In genomic region chr12:17493810-17494209, GRCm38 (mm10) we compare ENCODE assay signal across 29 mouse cellular contexts. TPM values are rescaled to one million over a fixed set of nuclear protein-coding genes. Genes with fewer than 3 reads are reported as not detected.
A peak's percentile ranks its signal among the peaks of the same experiment; 100 is the strongest.
DNase-seq lines count a peak whose midpoint lies in the region; ATAC-seq and TF ChIP-seq lines count a peak whose summit lies in the region.
"Had no signal": no experiment of that assay in that cellular context is flagged by ENCODE, and none has a peak within 500 bp of the region (broad histone marks: within the 10 kb centered on the region; RNA-seq: fewer than 3 reads in every experiment).

No protein-coding gene starts in this region.

- no peak overlapping the region for H3K4me2 ChIP-seq in kidney, embryonic 14.5 days (replicated peaks; ENCODE audit: low read depth, low read length)
- no peak overlapping the region for H3K4me2 ChIP-seq in lung, embryonic 14.5 days
- H3K4me2 ChIP-seq: hindbrain, embryonic 14.5 days; limb, embryonic 12.5 days; liver, embryonic 11.5 days; midbrain, embryonic 11.5 days; neural tube, embryonic 15.5 days had no signal

- H3K36me3 ChIP-seq in kidney, embryonic 14.5 days (ENCODE audit: control insufficient read depth, insufficient read depth, low read length): no peaks in the 10 kb centered on the region
- H3K36me3 ChIP-seq in lung, embryonic 14.5 days (ENCODE audit: insufficient read depth): no peaks in the 10 kb centered on the region
- H3K36me3 ChIP-seq: embryonic facial prominence, embryonic 10.5 days; G1E; limb, embryonic 12.5 days; neural tube, embryonic 15.5 days had no signal

- DNase-seq in kidney, adult 11 months: no peak
- DNase-seq in lung, embryonic 14.5 days: peak; percentile 71
- no peak for DNase-seq in lung, postnatal 25 days (ENCODE audit: low spot score)
- DNase-seq in urinary bladder, adult 2 months (ENCODE audit: low spot score): peak; percentile 6
- DNase-seq in urinary bladder, postnatal 14 days (ENCODE audit: low spot score): no peak
- no peak for DNase-seq in right cerebral cortex, postnatal 25 days
- DNase-seq in layer of hippocampus, postnatal 25 days (ENCODE audit: extremely low spot score in 1 of 2, low spot score in 1 of 2): no peak
- DNase-seq: adrenal gland, adult 8-10 months; cerebellum, adult 11-12 months; cerebellum, postnatal 10 days; gastrocnemius, postnatal 14 days; heart, postnatal 36 days; layer of hippocampus, postnatal 36 days; liver, postnatal 0 days; right cerebral cortex, adult 18-20 months; thymus, postnatal 25 days had no signal

- H3K9me3 ChIP-seq in kidney, embryonic 14.5 days (ENCODE audit: control insufficient read depth, low read length): no peaks in the 10 kb centered on the region
- H3K9me3 ChIP-seq in lung, embryonic 14.5 days (ENCODE audit: low read depth, low read length): no peaks in the 10 kb centered on the region
- H3K9me3 ChIP-seq: embryonic facial prominence, embryonic 10.5 days; G1E; limb, embryonic 12.5 days; neural tube, embryonic 15.5 days had no signal

- 56% methylated on average over 3 of the region's 3 CpGs for WGBS in kidney, embryonic 14.5 days
- WGBS in lung, embryonic 14.5 days: 8% methylated on average over 3 of the region's 3 CpGs

- TF ChIP-seq CTCF in lung, embryonic 14.5 days (IDR thresholded peaks at IDR 0.05; ENCODE audit: low read depth): no peak

- ATAC-seq in kidney, embryonic 14.5 days (ENCODE audit: low FRiP score, low TSS enrichment): peak; percentile 69; the same call in 1 of the 2 replicates
- peak; percentile 87 for ATAC-seq in lung, embryonic 14.5 days (ENCODE audit: insufficient read depth)
- ATAC-seq: forebrain, embryonic 16.5 days; inflammation-experienced regulatory T-cells, adult 6 months; liver, postnatal 0 days; Patski had no signal

- peak overlapping the region; percentile 55; the same call in 1 of the 2 replicates for H3K27ac ChIP-seq in kidney, embryonic 14.5 days (ENCODE audit: low read depth, low read length)
- H3K27ac ChIP-seq in lung, embryonic 14.5 days (ENCODE audit: low read depth): peak overlapping the region; percentile 58; the same call in 1 of the 2 replicates
- H3K27ac ChIP-seq: embryonic facial prominence, embryonic 10.5 days; heart, adult 2 months; hindbrain, embryonic 14.5 days; layer of hippocampus, adult 2 months; limb, embryonic 12.5 days; neural tube, embryonic 15.5 days had no signal

- H3K4me1 ChIP-seq in kidney, embryonic 14.5 days (ENCODE audit: control insufficient read depth, insufficient read depth, low read length): no peaks in the 10 kb centered on the region; the same call in 1 of the 2 replicates
- H3K4me1 ChIP-seq in lung, embryonic 14.5 days (ENCODE audit: insufficient read depth): peaks cover 19% of the 10 kb centered on the region; the same call in 1 of the 2 replicates

- H3K9ac ChIP-seq in kidney, embryonic 14.5 days (ENCODE audit: low read depth, low read length): no peak overlapping the region
- H3K9ac ChIP-seq in lung, embryonic 14.5 days: no peak overlapping the region
- H3K9ac ChIP-seq: hindbrain, embryonic 14.5 days; limb, embryonic 12.5 days; liver, postnatal 0 days; neural tube, embryonic 15.5 days had no signal

- H3K27me3 ChIP-seq in kidney, embryonic 14.5 days (ENCODE audit: control insufficient read depth, insufficient read depth, low read length): no peaks in the 10 kb centered on the region
- H3K27me3 ChIP-seq in lung, embryonic 14.5 days (ENCODE audit: insufficient read depth, low read length): no peaks in the 10 kb centered on the region
- H3K27me3 ChIP-seq: limb, embryonic 12.5 days; neural tube, embryonic 15.5 days; Patski had no signal

- no peak overlapping the region for H3K4me3 ChIP-seq in kidney, embryonic 14.5 days (ENCODE audit: low read length)
- no peak overlapping the region for H3K4me3 ChIP-seq in lung, embryonic 14.5 days (ENCODE audit: low read depth, low read length)
- H3K4me3 ChIP-seq: embryonic facial prominence, embryonic 10.5 days; heart, adult 2 months; layer of hippocampus, adult 2 months; limb, embryonic 12.5 days; neural tube, embryonic 15.5 days had no signal

RNA-seq across cellular contexts. Expression of gene Odc1, which starts 50.8 kb away (rescaled TPM):
- 236 and 296 TPM in 2 replicates for polyA plus RNA-seq in kidney, embryonic 14.5 days (2014; fragmentation: Nextera tagmentation; extraction: Ambion mirVana)
- 270 and 273 TPM in 2 replicates for polyA plus RNA-seq in lung, embryonic 14.5 days (2014; fragmentation: Nextera tagmentation; extraction: Ambion mirVana)
- 64.4 and 68.4 TPM in 2 replicates for polyA plus RNA-seq in urinary bladder, adult 2 months (2012; rRNA removed)
- 10 to 100 TPM; 71.6 to 84.0 TPM for total RNA-seq in layer of hippocampus, postnatal 25 days (2021)

Comparison
In these comparisons a context has a peak if more than half of its experiments do, and no peak if none do; other contexts are left out.
1. DNase-seq: peak in lung, embryonic 14.5 days (single experiment) and urinary bladder, adult 2 months (single experiment); none in kidney, adult 11 months (single experiment), lung, postnatal 25 days (single experiment), urinary bladder, postnatal 14 days (single experiment), right cerebral cortex, postnatal 25 days (single experiment) and layer of hippocampus, postnatal 25 days (0 of 2).